Mouse (Mus musculus) midbrain, embryonic 12.5 days (tissue): ENCODE results near the gene Rimbp2. TPM values are rescaled to one million over a fixed set of nuclear protein-coding genes. Genes with fewer than 3 reads are reported as not detected.

ENCODE experiments used
- ATAC-seq: fragments of 200-750 bp; cut with Nextera tagmentation; 2 replicates; pipeline ENCODE4 v1.8.0; 2017; ENCODE audit warnings: low read depth, moderate TSS enrichment, moderate library complexity; ENCODE audit not compliant: low FRiP score
- H3K27ac ChIP-seq: fragments of 300-500 bp; sonication (generic); replicated peaks from 2 replicates; pipeline ENCODE4 v1.5.1; 2016; ENCODE audit warnings: mild to moderate bottlenecking
- H3K27me3 ChIP-seq: fragments of 300-500 bp; sonication (generic); 2 replicates; pipeline ENCODE4 v1.6.1; 2016; ENCODE audit warnings: mild to moderate bottlenecking
- H3K36me3 ChIP-seq: fragments of 300-500 bp; sonication (generic); 2 replicates; pipeline ENCODE4 v1.6.1; 2016
- H3K4me1 ChIP-seq: fragments of 300-500 bp; sonication (generic); 2 replicates; pipeline ENCODE4 v1.6.1; 2016
- H3K4me2 ChIP-seq: fragments of 300-500 bp; sonication (generic); replicated peaks from 2 replicates; pipeline ENCODE4 v1.6.1; 2016; ENCODE audit warnings: mild to moderate bottlenecking, moderate library complexity
- H3K4me3 ChIP-seq: fragments of 300-500 bp; sonication (generic); 2 replicates; pipeline ENCODE4 v1.5.1; 2016; ENCODE audit warnings: mild to moderate bottlenecking
- H3K9ac ChIP-seq: fragments of 300-500 bp; sonication (generic); replicated peaks from 2 replicates; pipeline ENCODE4 v1.6.1; 2016; ENCODE audit warnings: mild to moderate bottlenecking, moderate library complexity
- H3K9me3 ChIP-seq: fragments of 300-500 bp; sonication (generic); 2 replicates; pipeline ENCODE4 v1.6.1; 2016; ENCODE audit warnings: mild to moderate bottlenecking
- WGBS: fragments of 180-500 bp; shearing (Covaris S2); methylation state at CpG from one replicate; pipeline ENCODE4 v1.1.7; 2016; 5-methylcytosine and 5-hydroxymethylcytosine counted together
- polyA plus RNA-seq: library from polyadenylated mRNA; unstranded; fragments of >200 nt; fragmentation: Nextera tagmentation; extraction: Ambion mirVana; gene quantifications from 2 replicates; pipeline ENCODE4 v1.2.1, GENCODE M21; 2016

Rimbp2 gene
- polyA plus RNA-seq, 1 experiment from 2014 or later = 1.9 TPM

DNA sequence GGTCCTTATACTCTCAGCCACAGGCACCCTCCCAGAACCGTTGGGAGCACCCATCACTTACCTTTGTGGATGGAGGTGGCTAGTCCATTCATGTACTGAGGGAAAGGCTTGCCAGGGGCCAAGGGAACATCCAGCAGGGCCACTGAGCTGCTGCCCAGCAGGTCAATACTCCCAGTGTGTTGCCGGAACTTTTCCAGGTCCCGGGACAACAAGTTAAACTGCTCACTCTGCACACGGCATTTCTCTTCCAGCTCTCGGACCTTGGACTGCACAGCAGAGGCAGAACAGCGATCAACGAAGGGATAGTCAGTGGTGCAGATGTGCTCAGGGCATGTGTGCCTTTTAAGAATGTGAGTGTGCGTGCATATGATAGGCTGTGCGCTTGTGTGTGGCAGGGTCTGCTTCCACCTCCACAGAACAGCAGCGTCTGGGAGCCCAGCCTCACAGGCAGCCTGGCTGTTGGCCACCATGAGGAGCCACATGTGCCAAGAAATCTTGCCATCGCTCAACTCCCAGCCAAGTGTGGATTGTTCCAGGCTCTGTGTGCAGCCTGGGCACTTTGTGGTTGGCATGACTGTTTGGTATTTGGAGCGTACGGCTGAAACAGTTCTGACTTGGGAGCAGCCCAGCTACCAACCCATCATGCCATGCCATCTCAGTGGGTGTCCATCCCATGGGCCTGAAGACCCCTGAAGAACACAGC lies 146.8 kb downstream of the Rimbp2 start:
- ATAC-seq = no peak
- no peaks in the 10 kb centered on the region for H3K27me3 ChIP-seq
- H3K9me3 ChIP-seq = no peaks in the 10 kb centered on the region
- no peak overlapping the region for H3K4me2 ChIP-seq
- H3K9ac ChIP-seq = no peak overlapping the region
- WGBS = 93% methylated on average over 13 of the region's 13 CpGs
- H3K4me3 ChIP-seq = no peak overlapping the region
- peaks cover 17% of the 10 kb centered on the region for H3K4me1 ChIP-seq
- H3K27ac ChIP-seq = no peak overlapping the region
- H3K36me3 ChIP-seq = no peaks in the 10 kb centered on the region

DNA sequence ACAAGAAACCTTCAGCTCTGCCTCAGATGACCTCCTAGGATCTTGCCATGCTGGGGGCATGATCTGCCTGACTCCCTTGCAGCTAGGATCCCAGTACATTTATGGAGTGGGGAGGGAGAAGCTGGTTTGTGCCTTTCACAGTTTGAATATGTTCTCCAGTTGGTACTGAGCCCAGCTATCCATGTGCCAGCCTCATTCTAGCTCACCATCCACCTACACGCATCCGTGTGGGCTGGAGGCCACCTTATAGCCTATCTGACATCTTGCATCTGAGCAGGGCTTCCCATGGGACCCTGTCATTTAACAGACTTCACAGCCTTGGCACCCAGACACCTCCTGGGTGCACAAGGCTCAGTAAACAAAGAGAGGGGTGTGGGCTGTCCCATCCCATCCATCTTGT lies 148.2 kb downstream of the Rimbp2 start:
- Histone ChIP-seq H3K4me2 (no peak overlapping the region), H3K27me3 (no peaks in the 10 kb centered on the region), H3K4me3 (no peak overlapping the region), H3K36me3 (no peaks in the 10 kb centered on the region), H3K27ac (no peak overlapping the region), H3K4me1 (peaks cover 4% of the 10 kb centered on the region), H3K9me3 (no peaks in the 10 kb centered on the region), H3K9ac (no peak overlapping the region)
- 90% methylated on average over 2 of the region's 2 CpGs for WGBS
- no peak for ATAC-seq

DNA sequence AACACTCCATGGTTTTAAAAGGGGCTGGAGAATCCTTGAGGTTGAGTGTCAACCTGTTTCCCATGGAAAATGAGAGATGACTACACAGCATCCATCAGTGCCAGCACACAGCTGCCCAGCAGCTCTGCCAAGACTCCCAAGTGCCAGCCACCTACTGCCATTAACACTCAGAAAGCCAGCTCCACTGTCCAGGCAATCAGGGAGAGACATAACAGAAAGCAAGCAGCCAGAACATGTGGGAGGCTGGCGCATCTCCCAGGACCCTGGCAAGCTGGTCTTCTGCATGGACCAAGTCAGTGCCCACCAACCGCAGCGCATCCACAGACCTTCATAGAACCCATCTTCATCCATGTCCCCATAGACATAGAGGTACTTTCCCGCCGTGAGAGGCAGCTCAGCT lies 152.7 kb downstream of the Rimbp2 start:
- H3K9ac ChIP-seq = no peak overlapping the region
- 92% methylated on average over 5 of the region's 5 CpGs for WGBS
- H3K4me3 ChIP-seq = no peak overlapping the region
- no peak for ATAC-seq
- no peak overlapping the region for H3K4me2 ChIP-seq
- peaks cover 6% of the 10 kb centered on the region; the same call in 1 of the 2 replicates for H3K36me3 ChIP-seq
- 0 out of 2 replicates have a peak, but pooled peaks cover 2% of the 10 kb centered on the region for H3K9me3 ChIP-seq
- H3K4me1 ChIP-seq = no peaks in the 10 kb centered on the region
- H3K27ac ChIP-seq = no peak overlapping the region
- H3K27me3 ChIP-seq = no peaks in the 10 kb centered on the region

DNA sequence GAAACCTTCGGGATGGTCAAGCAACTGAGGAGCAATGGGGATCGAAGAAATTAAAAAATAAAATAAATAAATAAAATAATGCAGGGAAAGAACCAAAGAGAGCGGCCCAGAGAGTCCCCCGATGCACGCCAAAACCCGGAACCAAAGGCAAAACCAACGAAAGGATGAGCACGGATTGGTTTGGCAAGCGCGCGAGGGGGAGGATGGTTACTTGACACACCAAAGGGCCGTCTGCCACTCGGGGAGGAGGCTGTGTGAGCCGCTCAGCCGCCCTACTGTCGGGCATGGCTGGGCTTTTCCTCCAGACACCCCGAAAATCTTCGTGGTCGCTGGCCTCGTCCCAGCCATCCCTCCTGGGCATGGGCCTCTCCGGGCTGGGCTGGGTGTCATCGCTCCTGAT lies 171.7 kb downstream of the Rimbp2 start:
- no peak for ATAC-seq
- Histone ChIP-seq H3K4me1 (peaks cover 6% of the 10 kb centered on the region; the same call in 1 of the 2 replicates), H3K9me3 (no peaks in the 10 kb centered on the region), H3K4me3 (no peak overlapping the region), H3K27ac (no peak overlapping the region), H3K9ac (no peak overlapping the region), H3K4me2 (no peak overlapping the region), H3K27me3 (no peaks in the 10 kb centered on the region), H3K36me3 (no peaks in the 10 kb centered on the region)
- 68% methylated on average over 22 of the region's 22 CpGs for WGBS

DNA sequence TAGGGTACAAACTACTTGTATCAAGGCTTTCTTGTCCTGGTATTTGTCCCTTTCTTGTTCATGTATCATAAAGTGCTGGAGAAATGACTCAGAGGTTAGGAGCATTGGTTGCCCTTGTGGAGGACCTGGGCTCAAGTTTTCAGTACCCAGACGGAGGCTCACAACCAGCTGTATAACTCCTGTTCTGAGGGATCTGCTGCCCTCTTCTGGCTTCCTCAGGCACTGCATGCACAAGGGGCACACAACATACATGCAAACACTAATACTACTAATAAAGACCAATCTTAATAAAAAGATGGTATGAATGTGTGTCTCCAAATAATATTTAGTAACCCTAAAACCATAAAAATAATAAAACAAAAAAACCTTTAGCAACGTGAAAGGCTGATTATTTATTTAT lies 176.9 kb downstream of the Rimbp2 start:
- H3K4me3 ChIP-seq = no peak overlapping the region
- H3K27me3 ChIP-seq = no peaks in the 10 kb centered on the region
- ATAC-seq = no peak
- no peak overlapping the region for H3K4me2 ChIP-seq
- no peak overlapping the region for H3K9ac ChIP-seq
- no peak overlapping the region for H3K27ac ChIP-seq
- no peaks in the 10 kb centered on the region for H3K9me3 ChIP-seq
- H3K36me3 ChIP-seq = no peaks in the 10 kb centered on the region
- H3K4me1 ChIP-seq = no peaks in the 10 kb centered on the region
- 71% methylated on average over 2 of the region's 2 CpGs for WGBS

DNA sequence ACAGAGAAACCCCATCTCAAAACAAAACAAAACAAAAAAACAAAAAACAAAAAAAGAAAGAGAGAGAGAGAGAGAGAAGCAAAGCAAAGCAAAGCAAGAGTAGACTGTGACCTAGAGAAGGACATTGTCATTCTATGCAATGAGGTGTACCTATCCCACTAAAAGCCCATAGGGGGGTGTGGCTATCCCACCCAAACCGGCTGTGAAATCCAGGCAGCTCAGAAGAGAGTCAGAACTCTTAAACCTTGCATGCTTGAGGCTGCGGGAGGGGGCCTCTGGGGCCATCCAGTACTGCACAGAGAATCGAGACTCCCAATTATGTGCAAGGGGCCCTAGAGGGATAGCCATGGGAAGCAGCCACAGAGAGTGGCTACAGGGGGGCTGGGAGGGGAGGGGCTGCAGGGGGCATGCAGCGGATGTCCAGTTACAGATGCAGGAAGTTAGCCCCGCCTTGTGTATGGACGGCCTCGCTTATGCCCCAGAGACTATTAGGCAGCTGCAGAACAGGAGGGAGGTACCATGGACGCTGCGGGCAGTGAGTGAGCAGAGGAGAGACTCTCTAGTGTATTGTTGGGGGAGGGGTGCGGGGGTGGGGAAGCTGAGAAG lies 184.2 kb downstream of the Rimbp2 start:
- no peaks in the 10 kb centered on the region for H3K27me3 ChIP-seq
- peak overlapping the region; percentile 0; the same call in 1 of the 2 replicates for H3K4me3 ChIP-seq
- H3K36me3 ChIP-seq = no peaks in the 10 kb centered on the region
- peak overlapping the region; percentile 40 for H3K4me2 ChIP-seq
- H3K4me1 ChIP-seq = peaks cover 6% of the 10 kb centered on the region; the same call in 1 of the 2 replicates
- 12% methylated on average over 10 of the region's 10 CpGs for WGBS
- no peak overlapping the region; the same call in 1 of the 2 replicates for H3K9ac ChIP-seq
- no peaks in the 10 kb centered on the region for H3K9me3 ChIP-seq
- peak; percentile 70; the same call in 1 of the 2 replicates for ATAC-seq
- 0 out of 2 replicates have a peak overlapping the region, but pooled peaks have one; percentile 2 for H3K27ac ChIP-seq

DNA sequence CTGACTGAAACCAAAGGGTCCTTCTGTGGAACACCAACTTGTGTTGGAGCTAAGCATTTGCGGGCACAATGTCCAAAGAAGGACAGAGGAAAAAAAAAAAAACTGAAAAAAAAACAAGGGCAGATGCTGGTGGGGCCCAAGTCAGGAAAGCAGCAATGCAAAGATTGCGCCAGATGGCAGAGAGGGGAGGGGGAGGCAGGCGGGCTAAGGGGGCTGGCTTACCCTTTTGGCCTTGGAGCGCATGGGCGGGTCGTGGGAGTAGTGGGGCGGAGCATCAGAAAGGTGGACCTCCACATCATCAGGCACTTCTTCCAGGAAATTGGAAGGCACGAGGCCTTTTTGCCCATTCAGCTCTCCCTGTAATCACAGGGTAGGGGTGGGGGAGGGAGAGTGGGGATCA lies 192.2 kb downstream of the Rimbp2 start:
- 54% methylated on average over 8 of the region's 8 CpGs for WGBS
- Histone ChIP-seq H3K36me3 (no peaks in the 10 kb centered on the region), H3K4me3 (no peak overlapping the region), H3K27ac (no peak overlapping the region), H3K4me1 (0 out of 2 replicates have a peak, but pooled peaks cover 3% of the 10 kb centered on the region), H3K9me3 (peaks cover 3% of the 10 kb centered on the region; the same call in 1 of the 2 replicates), H3K9ac (no peak overlapping the region), H3K27me3 (no peaks in the 10 kb centered on the region), H3K4me2 (no peak overlapping the region)
- no peak for ATAC-seq

DNA sequence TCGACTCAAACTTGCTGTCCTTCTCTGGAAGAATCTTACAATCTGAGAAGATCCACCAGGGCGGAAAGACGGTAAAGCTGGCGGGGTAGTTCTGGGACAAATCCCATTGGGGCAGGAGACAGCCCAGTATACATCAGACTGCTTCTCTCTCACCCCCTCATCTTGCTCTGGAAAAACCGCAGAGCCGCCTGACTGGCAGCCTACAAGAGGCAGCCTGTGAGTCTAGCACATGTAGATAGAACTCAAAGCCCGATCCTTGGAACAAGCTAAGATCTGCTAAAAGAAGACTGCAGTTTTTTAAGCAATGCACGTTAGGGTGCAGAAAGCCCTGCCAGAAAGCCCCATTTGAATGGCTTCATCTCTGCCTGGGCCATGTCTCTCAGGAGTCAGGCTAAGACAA lies 207.0 kb downstream of the Rimbp2 start:
- Histone ChIP-seq H3K9ac (no peak overlapping the region), H3K4me3 (no peak overlapping the region), H3K36me3 (no peaks in the 10 kb centered on the region), H3K27ac (no peak overlapping the region), H3K4me2 (no peak overlapping the region), H3K27me3 (peaks cover 1% of the 10 kb centered on the region), H3K4me1 (no peaks in the 10 kb centered on the region; the same call in 1 of the 2 replicates), H3K9me3 (no peaks in the 10 kb centered on the region)
- 90% methylated on average over 8 of the region's 8 CpGs for WGBS
- no peak for ATAC-seq

DNA sequence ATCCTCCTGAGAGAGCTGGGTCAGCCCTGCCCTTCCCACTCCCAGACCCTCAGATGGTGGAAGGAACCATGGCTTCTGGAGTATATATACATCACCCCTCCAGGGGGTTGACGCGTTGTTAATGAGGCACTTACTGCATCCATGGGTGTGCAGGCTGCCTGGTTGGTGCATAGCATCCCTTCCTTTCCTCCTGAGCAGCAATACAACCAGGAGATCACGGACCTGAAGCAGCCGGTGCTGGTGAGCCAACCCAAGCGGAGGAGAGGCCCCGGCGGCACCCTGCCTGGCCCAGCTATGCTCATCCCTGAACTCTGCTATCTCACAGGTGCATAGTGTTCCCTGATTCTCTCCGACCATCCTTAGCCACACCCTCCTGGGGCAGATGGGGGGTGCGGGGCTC lies 208.1 kb downstream of the Rimbp2 start:
- H3K27ac ChIP-seq = no peak overlapping the region
- no peak overlapping the region for H3K9ac ChIP-seq
- H3K4me2 ChIP-seq = no peak overlapping the region
- H3K36me3 ChIP-seq = no peaks in the 10 kb centered on the region
- no peaks in the 10 kb centered on the region for H3K9me3 ChIP-seq
- ATAC-seq = 0 out of 2 replicates have a peak, but pooled peaks have one; percentile 34
- no peaks in the 10 kb centered on the region; the same call in 1 of the 2 replicates for H3K4me1 ChIP-seq
- peaks cover 9% of the 10 kb centered on the region for H3K27me3 ChIP-seq
- 83% methylated on average over 9 of the region's 9 CpGs for WGBS
- H3K4me3 ChIP-seq = no peak overlapping the region

DNA sequence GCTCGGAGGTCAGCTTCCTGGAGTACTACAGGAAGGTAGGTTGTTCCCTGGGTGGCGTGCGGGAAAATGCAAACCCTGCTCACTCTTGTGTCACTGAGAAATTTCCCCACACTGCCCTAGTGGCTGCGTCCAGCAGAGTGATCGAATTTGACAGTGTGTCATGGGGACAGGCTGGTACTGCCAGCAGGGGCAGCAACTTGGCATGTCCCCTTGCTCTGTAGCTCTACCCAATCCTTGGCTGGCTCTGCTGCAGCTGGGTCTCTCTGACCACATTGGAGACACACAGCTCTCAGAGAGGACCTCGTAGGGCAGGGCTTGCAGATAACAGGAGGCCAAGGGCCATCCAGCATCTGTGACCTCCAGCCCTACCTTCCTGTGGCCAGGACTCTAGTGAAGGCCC lies 208.9 kb downstream of the Rimbp2 start:
- Histone ChIP-seq H3K36me3 (no peaks in the 10 kb centered on the region), H3K9me3 (no peaks in the 10 kb centered on the region), H3K4me3 (no peak overlapping the region), H3K4me2 (no peak overlapping the region), H3K27ac (no peak overlapping the region), H3K4me1 (peaks cover 8% of the 10 kb centered on the region), H3K9ac (no peak overlapping the region), H3K27me3 (peaks cover 9% of the 10 kb centered on the region)
- no peak for ATAC-seq
- WGBS = 95% methylated on average over 6 of the region's 6 CpGs

DNA sequence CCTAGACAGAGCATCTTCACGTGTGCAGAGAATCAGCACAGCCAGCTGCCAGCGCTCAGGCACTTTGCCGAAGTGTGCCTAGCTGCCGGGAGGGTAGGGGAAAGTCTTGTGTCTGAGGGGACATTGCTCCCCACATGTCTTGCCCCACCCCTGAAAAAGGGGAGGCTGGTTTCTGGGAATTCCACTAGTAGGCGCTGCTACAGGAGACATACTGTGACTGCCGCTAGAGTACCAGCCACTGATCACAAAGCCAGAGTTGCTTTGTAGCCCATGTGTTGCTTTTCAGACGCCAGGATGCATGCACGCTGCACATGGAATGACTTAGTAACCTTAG lies 213.5 kb downstream of the Rimbp2 start:
- peak; percentile 28; the same call in 1 of the 2 replicates for ATAC-seq
- Histone ChIP-seq H3K4me1 (peaks cover 14% of the 10 kb centered on the region), H3K4me3 (no peak overlapping the region), H3K9me3 (no peaks in the 10 kb centered on the region), H3K36me3 (no peaks in the 10 kb centered on the region), H3K27me3 (peaks cover 24% of the 10 kb centered on the region), H3K27ac (no peak overlapping the region), H3K4me2 (peak overlapping the region; percentile 37), H3K9ac (no peak overlapping the region)
- 23% methylated on average over 8 of the region's 8 CpGs for WGBS

DNA sequence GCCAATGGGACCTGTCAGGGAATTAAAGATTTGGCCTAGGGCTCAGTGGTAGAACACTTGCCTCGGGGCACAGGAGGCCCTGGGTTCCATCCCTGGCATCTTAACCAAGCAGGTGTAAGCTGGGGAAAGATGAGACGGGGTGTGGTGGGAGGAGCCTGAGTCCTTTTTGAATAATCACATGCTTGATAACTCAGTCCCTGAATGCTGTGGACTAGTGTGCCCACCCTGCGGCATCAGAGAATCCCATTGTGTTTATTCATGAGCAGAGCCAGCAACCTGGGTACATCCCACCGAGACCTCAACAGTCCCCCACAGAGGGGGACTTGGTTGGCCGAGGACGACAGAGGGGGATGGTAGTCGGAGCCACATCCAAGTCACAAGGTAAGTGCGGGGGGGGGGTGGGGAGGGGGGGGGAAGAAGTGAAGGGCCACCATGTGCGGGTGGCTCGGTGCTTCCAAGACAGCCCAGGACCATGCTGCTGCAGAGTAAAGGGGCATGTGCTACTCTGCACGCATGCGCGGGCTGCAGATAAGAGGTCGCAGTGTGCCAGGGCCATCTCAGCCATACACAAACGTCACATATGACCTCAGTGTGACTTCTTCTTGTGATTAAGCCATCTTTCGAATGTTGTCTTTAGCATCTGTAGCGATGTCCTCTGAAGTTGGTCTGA lies 214.0 kb downstream of the Rimbp2 start:
- ATAC-seq = peak; percentile 81
- Histone ChIP-seq H3K36me3 (no peaks in the 10 kb centered on the region), H3K9ac (no peak overlapping the region), H3K4me1 (peaks cover 14% of the 10 kb centered on the region), H3K27ac (no peak overlapping the region), H3K9me3 (no peaks in the 10 kb centered on the region), H3K27me3 (peaks cover 24% of the 10 kb centered on the region), H3K4me3 (no peak overlapping the region), H3K4me2 (peak overlapping the region; percentile 37)
- 23% methylated on average over 15 of the region's 17 CpGs for WGBS
